Mouse (Mus musculus): ENCODE measurements around the gene Eci1.

- no peak for TF ChIP-seq CTCF (IDR thresholded peaks at IDR 0.05; ENCODE audit: insufficient read depth, low read length)
- no peak for TF ChIP-seq POLR2A (IDR thresholded peaks at IDR 0.05; ENCODE audit: borderline replicate concordance, extremely low read depth, low read depth, low read length)
Measured at GRCm38 (mm10) chr17:24477053-24477984, 50.9 kb downstream of the Eci1 start.
